Mouse (Mus musculus): ENCODE results near the gene Gdf9.

GRCm38 (mm10) chr11:53427993-53428715 lies 2.7 kb upstream of the Gdf9 start:
- TF ChIP-seq POLR2A (IDR thresholded peaks at IDR 0.05; ENCODE audit: borderline replicate concordance, low read depth, low read length) (no peak), CTCF (IDR thresholded peaks at IDR 0.05; ENCODE audit: low read depth, low read length) (no peak)
